Mouse (Mus musculus): ENCODE measurements around the gene Sln.

- TF ChIP-seq CTCF (conservative IDR thresholded peaks at IDR 0.05 in 1 of 2, IDR thresholded peaks at IDR 0.05 in 1 of 2; ENCODE audit: low read depth in 2 of 2, low read length in 2 of 2) (no peak), POLR2A (IDR thresholded peaks at IDR 0.05; ENCODE audit: low read depth, low read length) (no peak), TCF12 (IDR thresholded peaks at IDR 0.05; ENCODE audit: low read depth, low read length) (no peak), EP300 (IDR thresholded peaks at IDR 0.05; ENCODE audit: low read length) (no peak), ZNF384 (IDR thresholded peaks at IDR 0.05; ENCODE audit: low read depth, low read length) (no peak), BHLHE40 (IDR thresholded peaks at IDR 0.05; ENCODE audit: low read depth, low read length) (no peak)
Observed at GRCm38 (mm10) chr9:53802921-53803320, 47.0 kb upstream of the Sln start.

All from CH12.LX (cell line).